Mouse (Mus musculus) lung, adult 2 months (tissue): Measurements from ENCODE around the gene Lhx2. TPM values are rescaled to one million over a fixed set of nuclear protein-coding genes. Genes with fewer than 3 reads are reported as not detected.

Source experiments
- DNase-seq: peaks from one replicate; pipeline ENCODE4 v3.0.0; 2022
- H3K4me1 ChIP-seq: fragments of 200-500 bp; 2 replicates; pipeline ENCODE4 v1.6.1; 2011; ENCODE audit warnings: low read length; ENCODE audit not compliant: control insufficient read depth, insufficient read depth
- H3K4me3 ChIP-seq: fragments of 200-500 bp; replicated peaks from 2 replicates; pipeline ENCODE3; 2011; ENCODE audit warnings: low read depth, mild to moderate bottlenecking, control low read depth, low read length; ENCODE audit errors: extremely low read depth
- CTCF ChIP-seq: fragments of 200-500 bp; IDR thresholded peaks from 2 replicates; pipeline ENCODE4 v1.5.1; 2011; ENCODE audit warnings: mild to moderate bottlenecking, low read length, control low read depth; ENCODE audit not compliant: insufficient read depth
- POLR2A ChIP-seq: fragments of 200-500 bp; IDR thresholded peaks from 2 replicates; pipeline ENCODE4 v1.6.1; 2011; ENCODE audit warnings: low read depth, mild to moderate bottlenecking, control low read depth, low read length, borderline replicate concordance; ENCODE audit errors: extremely low read depth
- WGBS: fragments of 180-500 bp; shearing (Covaris S2); methylation state at CpG from one replicate; pipeline ENCODE4 v1.1.7; 2018; 5-methylcytosine and 5-hydroxymethylcytosine counted together
- polyA plus RNA-seq: library from polyadenylated mRNA; depleted of rRNA; stranded (reverse); fragments of >200 nt; gene quantifications from 2 replicates; pipeline ENCODE4 v1.2.3, GENCODE M21; 2012

Gene Lhx2
- polyA plus RNA-seq, 1 experiment, result not detected

- TF ChIP-seq POLR2A (no peak), CTCF (no peak)
- Histone ChIP-seq H3K4me3 (no peak overlapping the region), H3K4me1 (no peaks in the 10 kb centered on the region)
- WGBS, result 5% methylated on average over 10 of the region's 10 CpGs
- no peak for DNase-seq
Observed at GRCm38 (mm10) chr2:38359186-38359585, 20.1 kb downstream of the Lhx2 start.

- Histone ChIP-seq H3K4me3 (no peak overlapping the region), H3K4me1 (no peaks in the 10 kb centered on the region)
- DNase-seq, result peak; percentile 42
- TF ChIP-seq POLR2A (no peak), CTCF (no peak)
- 12% methylated on average over 13 of the region's 13 CpGs for WGBS
Observed at GRCm38 (mm10) chr2:38359811-38360210, 20.7 kb downstream of the Lhx2 start.

GRCm38 (mm10) chr2:38366222-38366621 lies 27.1 kb downstream of the Lhx2 start:
- Histone ChIP-seq H3K4me1 (no peaks in the 10 kb centered on the region; the same call in 1 of the 2 replicates), H3K4me3 (no peak overlapping the region)
- 59% methylated on average over 7 of the region's 7 CpGs for WGBS
- no peak for TF ChIP-seq POLR2A
- no peak for TF ChIP-seq CTCF
- DNase-seq, result no peak

GRCm38 (mm10) chr2:38367023-38367422 lies 27.9 kb downstream of the Lhx2 start:
- WGBS, result 24% methylated on average over 9 of the region's 9 CpGs

GRCm38 (mm10) chr2:38367852-38368251 lies 28.8 kb downstream of the Lhx2 start:
- no peaks in the 10 kb centered on the region; the same call in 1 of the 2 replicates for H3K4me1 ChIP-seq
- WGBS, result 72% methylated on average over 5 of the region's 5 CpGs
- DNase-seq, result no peak
- TF ChIP-seq POLR2A (no peak), CTCF (no peak)
- no peak overlapping the region for H3K4me3 ChIP-seq

More at GRCm38 (mm10) chr2:38367023-38367422, 27.9 kb downstream of the Lhx2 start:
- DNase-seq, result no peak
- Histone ChIP-seq H3K4me3 (no peak overlapping the region), H3K4me1 (no peaks in the 10 kb centered on the region; the same call in 1 of the 2 replicates)
- TF ChIP-seq POLR2A (no peak), CTCF (no peak)

GRCm38 (mm10) chr2:38368746-38369330 lies 29.8 kb downstream of the Lhx2 start:
- DNase-seq, result peak; percentile 44
- 8% methylated on average over 31 of the region's 31 CpGs for WGBS
- TF ChIP-seq CTCF (no peak), POLR2A (no peak)
- Histone ChIP-seq H3K4me1 (no peaks in the 10 kb centered on the region; the same call in 1 of the 2 replicates), H3K4me3 (no peak overlapping the region)

GRCm38 (mm10) chr2:38375606-38376304 lies 36.7 kb downstream of the Lhx2 start:
- Histone ChIP-seq H3K4me3 (no peak overlapping the region), H3K4me1 (no peaks in the 10 kb centered on the region)
- DNase-seq, result peak; percentile 66
- 5% methylated on average over 20 of the region's 20 CpGs for WGBS
- TF ChIP-seq POLR2A (no peak), CTCF (peak; percentile 64)

GRCm38 (mm10) chr2:38377254-38377653 lies 38.2 kb downstream of the Lhx2 start:
- no peak overlapping the region for H3K4me3 ChIP-seq
- DNase-seq, result no peak
- TF ChIP-seq CTCF, result no peak
- no peak for TF ChIP-seq POLR2A
- no peaks in the 10 kb centered on the region for H3K4me1 ChIP-seq
- WGBS, result 81% methylated on average over 7 of the region's 7 CpGs

- TF ChIP-seq POLR2A (no peak), CTCF (no peak)
- H3K4me1 ChIP-seq, result no peaks in the 10 kb centered on the region
- no peak for DNase-seq
- 24% methylated on average over 5 of the region's 5 CpGs for WGBS
- no peak overlapping the region for H3K4me3 ChIP-seq
Observed at GRCm38 (mm10) chr2:38378346-38378745, 39.3 kb downstream of the Lhx2 start.
